Mouse (Mus musculus) hindbrain, embryonic 11.5 days (tissue): ENCODE data around the gene Rbm5. TPM values are rescaled to one million over a fixed set of nuclear protein-coding genes. Genes with fewer than 3 reads are reported as not detected.

Source experiments
- ATAC-seq: fragments of 200-750 bp; cut with Nextera tagmentation; 2 replicates; pipeline ENCODE4 v1.8.0; 2017; ENCODE audit warnings: mild to moderate bottlenecking, moderate TSS enrichment, moderate library complexity; ENCODE audit not compliant: low FRiP score
- DNase-seq: peaks from one replicate; pipeline ENCODE4 v3.0.0-alpha.2; 2015; ENCODE audit warnings: low spot score
- H3K27ac ChIP-seq: fragments of 300-500 bp; sonication (generic); 2 replicates; pipeline ENCODE4 v1.5.1; 2014; ENCODE audit warnings: mild to moderate bottlenecking, low read depth, low read length
- H3K27me3 ChIP-seq: fragments of 300-500 bp; sonication (generic); 2 replicates; pipeline ENCODE4 v1.6.1; 2014; ENCODE audit warnings: mild to moderate bottlenecking, low read length, moderate library complexity, mixed read lengths; ENCODE audit not compliant: control insufficient read depth, insufficient read depth
- H3K36me3 ChIP-seq: fragments of 300-500 bp; sonication (generic); 2 replicates; pipeline ENCODE4 v1.6.1; 2014; ENCODE audit warnings: mild to moderate bottlenecking, low read length, moderate library complexity, mixed read lengths; ENCODE audit not compliant: control insufficient read depth, insufficient read depth
- H3K4me1 ChIP-seq: fragments of 300-500 bp; sonication (generic); replicated peaks from 2 replicates; pipeline ENCODE4 v1.6.1; 2014; ENCODE audit warnings: low read length, mixed read lengths; ENCODE audit not compliant: control insufficient read depth, insufficient read depth
- H3K4me2 ChIP-seq: fragments of 300-500 bp; sonication (generic); replicated peaks from 2 replicates; pipeline ENCODE4 v1.6.1; 2014; ENCODE audit warnings: mild to moderate bottlenecking, low read depth, low read length
- H3K4me3 ChIP-seq: fragments of 300-500 bp; sonication (generic); 2 replicates; pipeline ENCODE4 v1.5.1; 2014; ENCODE audit warnings: low read depth, low read length
- H3K9ac ChIP-seq: fragments of 300-500 bp; sonication (generic); 2 replicates; pipeline ENCODE4 v1.6.1; 2014; ENCODE audit warnings: low read depth, low read length
- H3K9me3 ChIP-seq: fragments of 300-500 bp; sonication (generic); 2 replicates; pipeline ENCODE4 v1.6.1; 2016; ENCODE audit warnings: low read length; ENCODE audit not compliant: control insufficient read depth
- WGBS: fragments of 180-500 bp; shearing (Covaris S2); extraction: QIAGEN DNeasy Blood & Tissue Kit; methylation state at CpG from one replicate; pipeline ENCODE4 v1.1.7; 2014; 5-methylcytosine and 5-hydroxymethylcytosine counted together
- polyA plus RNA-seq: library from polyadenylated mRNA; unstranded; fragments of >200 nt; fragmentation: Nextera tagmentation; extraction: Ambion mirVana; gene quantifications from 2 replicates; pipeline ENCODE4 v1.2.1, GENCODE M21; 2014

Gene Rbm5
- polyA plus RNA-seq, 1 experiment from 2014 or later, result 241 TPM

- DNase-seq (no peak), ATAC-seq (no peak)
- WGBS, result 22% methylated on average over 4 of the region's 4 CpGs
- H3K27ac ChIP-seq, result no peak overlapping the region; the same call in 1 of the 2 replicates
- H3K4me1 ChIP-seq, result no peaks in the 10 kb centered on the region
- peak overlapping the region; percentile 93 for H3K9ac ChIP-seq
- H3K9me3 ChIP-seq, result no peaks in the 10 kb centered on the region
- peak overlapping the region; percentile 65 for H3K4me2 ChIP-seq
- H3K27me3 ChIP-seq, result no peaks in the 10 kb centered on the region
- H3K4me3 ChIP-seq, result peak overlapping the region; percentile 80
- H3K36me3 ChIP-seq, result peaks cover 19% of the 10 kb centered on the region
Observed at GRCm38 (mm10) chr9:107769445-107770000, 1.3 kb downstream of the Rbm5 start.

GRCm38 (mm10) chr9:107768851-107769250 is 1.9 kb downstream of the Rbm5 start:
- H3K36me3 ChIP-seq, result peaks cover 20% of the 10 kb centered on the region
- no peak for ATAC-seq
- H3K27me3 ChIP-seq, result no peaks in the 10 kb centered on the region
- WGBS, result 93% methylated on average over 5 of the region's 5 CpGs
- H3K4me1 ChIP-seq, result no peaks in the 10 kb centered on the region
- peak overlapping the region; percentile 65 for H3K4me2 ChIP-seq
- no peak overlapping the region for H3K9ac ChIP-seq
- no peak overlapping the region for H3K27ac ChIP-seq
- peak overlapping the region; percentile 80; the same call in 1 of the 2 replicates for H3K4me3 ChIP-seq
- no peaks in the 10 kb centered on the region for H3K9me3 ChIP-seq
- DNase-seq, result no peak

DNA sequence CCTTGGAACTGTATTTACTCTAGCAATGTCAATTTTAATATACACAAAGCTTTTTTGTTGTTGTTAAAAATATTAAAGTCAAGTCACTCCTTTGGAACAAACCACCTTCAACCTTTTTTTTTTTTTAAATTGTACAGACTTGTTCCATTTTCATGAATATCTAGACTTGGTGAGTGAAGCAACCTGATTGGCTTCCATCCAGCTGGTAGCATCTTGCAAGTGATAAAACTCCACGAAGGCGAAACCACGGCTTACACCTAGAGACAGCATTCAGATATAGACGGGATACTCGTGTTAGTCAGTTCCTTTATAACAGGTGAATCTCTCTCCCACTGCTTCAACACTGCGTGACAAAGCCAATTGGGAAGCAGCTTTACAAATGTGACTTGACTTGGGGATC is 11.2 kb downstream of the Rbm5 start:
- no peak overlapping the region for H3K4me3 ChIP-seq
- no peaks in the 10 kb centered on the region for H3K9me3 ChIP-seq
- DNase-seq (no peak), ATAC-seq (no peak)
- 97% methylated on average over 6 of the region's 6 CpGs for WGBS
- no peak overlapping the region for H3K4me2 ChIP-seq
- H3K27ac ChIP-seq, result no peak overlapping the region
- H3K27me3 ChIP-seq, result no peaks in the 10 kb centered on the region
- no peak overlapping the region for H3K9ac ChIP-seq
- peaks cover 32% of the 10 kb centered on the region for H3K36me3 ChIP-seq
- no peaks in the 10 kb centered on the region for H3K4me1 ChIP-seq

DNA sequence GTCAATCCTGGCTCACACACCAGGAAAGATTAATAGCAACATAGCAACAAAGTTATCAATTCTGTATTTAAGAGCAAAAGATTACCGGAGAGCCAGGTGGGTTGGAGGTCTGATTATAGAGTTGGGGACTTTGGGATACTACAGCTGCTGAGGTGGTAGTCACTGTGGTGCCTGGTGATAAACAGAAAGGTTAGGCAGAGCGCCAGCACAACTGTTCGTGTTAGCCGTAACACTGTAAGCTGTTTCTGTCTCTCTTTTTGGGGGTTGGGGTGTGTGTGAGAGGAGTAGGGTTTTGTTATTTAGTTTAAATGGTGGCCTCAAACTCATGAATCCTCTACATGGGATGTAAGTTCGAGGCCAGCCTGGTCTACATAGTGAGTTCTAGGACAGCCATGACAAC is 20.4 kb downstream of the Rbm5 start:
- H3K4me3 ChIP-seq, result no peak overlapping the region
- no peak overlapping the region for H3K4me2 ChIP-seq
- peaks cover 62% of the 10 kb centered on the region for H3K36me3 ChIP-seq
- no peak overlapping the region for H3K27ac ChIP-seq
- DNase-seq, result no peak
- no peak for ATAC-seq
- H3K27me3 ChIP-seq, result no peaks in the 10 kb centered on the region
- no peak overlapping the region for H3K9ac ChIP-seq
- 96% methylated on average over 5 of the region's 5 CpGs for WGBS
- H3K4me1 ChIP-seq, result no peaks in the 10 kb centered on the region
- no peaks in the 10 kb centered on the region for H3K9me3 ChIP-seq

- H3K27ac ChIP-seq, result no peak overlapping the region
- no peaks in the 10 kb centered on the region for H3K4me1 ChIP-seq
- WGBS, result 90% methylated on average over 3 of the region's 3 CpGs
- H3K27me3 ChIP-seq, result no peaks in the 10 kb centered on the region
- H3K9me3 ChIP-seq, result no peaks in the 10 kb centered on the region
- H3K4me3 ChIP-seq, result no peak overlapping the region
- H3K4me2 ChIP-seq, result no peak overlapping the region
- no peak overlapping the region for H3K9ac ChIP-seq
- DNase-seq, result no peak
- ATAC-seq, result no peak
- H3K36me3 ChIP-seq, result peaks cover 72% of the 10 kb centered on the region
Observed at GRCm38 (mm10) chr9:107748063-107748462, 22.7 kb downstream of the Rbm5 start.

GRCm38 (mm10) chr9:107747310-107747709 is 23.5 kb downstream of the Rbm5 start:
- no peak overlapping the region for H3K9ac ChIP-seq
- WGBS, result 89% methylated on average over 1 of the region's 1 CpGs
- H3K4me1 ChIP-seq, result no peaks in the 10 kb centered on the region
- no peak overlapping the region for H3K4me2 ChIP-seq
- peaks cover 68% of the 10 kb centered on the region for H3K36me3 ChIP-seq
- no peak for DNase-seq
- H3K27me3 ChIP-seq, result no peaks in the 10 kb centered on the region
- no peak for ATAC-seq
- no peaks in the 10 kb centered on the region for H3K9me3 ChIP-seq
- H3K4me3 ChIP-seq, result no peak overlapping the region
- no peak overlapping the region for H3K27ac ChIP-seq

- Histone ChIP-seq H3K9ac (no peak overlapping the region), H3K27ac (no peak overlapping the region), H3K4me3 (no peak overlapping the region), H3K4me1 (no peaks in the 10 kb centered on the region), H3K9me3 (no peaks in the 10 kb centered on the region), H3K4me2 (no peak overlapping the region), H3K36me3 (peaks cover 62% of the 10 kb centered on the region), H3K27me3 (no peaks in the 10 kb centered on the region)
- ATAC-seq, result no peak
- WGBS, result 99% methylated on average over 3 of the region's 3 CpGs
- DNase-seq, result no peak
Observed at GRCm38 (mm10) chr9:107746679-107747078, 24.1 kb downstream of the Rbm5 start.

DNA sequence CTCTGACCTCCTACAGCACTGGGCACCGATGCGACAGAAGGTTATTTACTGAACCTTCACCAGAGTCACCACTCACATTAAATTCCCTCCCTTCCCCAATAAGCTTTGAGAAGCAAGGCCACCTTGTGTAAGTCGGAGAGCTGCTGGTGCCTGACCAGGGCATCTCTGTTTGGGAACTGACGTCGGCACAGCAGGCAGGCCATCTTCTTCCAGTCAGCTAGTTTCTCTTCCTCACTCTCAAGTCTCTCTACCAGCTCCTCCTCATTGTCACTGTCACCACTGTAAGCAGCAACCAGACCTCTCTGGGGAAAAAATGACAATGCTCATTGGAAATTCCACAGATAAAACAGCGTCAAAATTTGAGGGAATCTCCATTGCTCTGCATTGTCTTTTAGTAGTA is 26.7 kb downstream of the Rbm5 start:
- no peak overlapping the region for H3K4me2 ChIP-seq
- no peaks in the 10 kb centered on the region for H3K9me3 ChIP-seq
- no peak overlapping the region for H3K27ac ChIP-seq
- no peaks in the 10 kb centered on the region for H3K27me3 ChIP-seq
- H3K9ac ChIP-seq, result no peak overlapping the region
- WGBS, result 93% methylated on average over 6 of the region's 6 CpGs
- peaks cover 45% of the 10 kb centered on the region for H3K36me3 ChIP-seq
- DNase-seq (no peak), ATAC-seq (no peak)
- H3K4me1 ChIP-seq, result no peaks in the 10 kb centered on the region
- H3K4me3 ChIP-seq, result no peak overlapping the region

- 66% methylated on average over 4 of the region's 4 CpGs for WGBS
- H3K4me2 ChIP-seq, result no peak overlapping the region
- peaks cover 13% of the 10 kb centered on the region for H3K36me3 ChIP-seq
- peak; percentile 30; the same call in 1 of the 2 replicates for ATAC-seq
- H3K27me3 ChIP-seq, result peaks cover 14% of the 10 kb centered on the region
- peaks cover 15% of the 10 kb centered on the region for H3K4me1 ChIP-seq
- H3K4me3 ChIP-seq, result no peak overlapping the region
- H3K9me3 ChIP-seq, result no peaks in the 10 kb centered on the region
- H3K9ac ChIP-seq, result no peak overlapping the region
- peak; percentile 59 for DNase-seq
- no peak overlapping the region; the same call in 1 of the 2 replicates for H3K27ac ChIP-seq
Observed at GRCm38 (mm10) chr9:107738841-107739202, 32.0 kb downstream of the Rbm5 start.
